Mouse (Mus musculus) erythroblast, adult 5-6 weeks (primary cell): ENCODE data around the gene Tet1. TPM values are rescaled to one million over a fixed set of nuclear protein-coding genes. Genes with fewer than 3 reads are reported as not detected.
A peak's percentile ranks its signal among the peaks of the same experiment; 100 is the strongest.
"Not testable (repeated sequence)": the region's sequence is repeated elsewhere in the genome, so short reads cannot be mapped to it uniquely, and the experiment has no call there.

Experiments
- ATAC-seq: replicated peaks from 2 replicates; pipeline ENCODE4 v1.8.0; 2016; ENCODE audit warnings: moderate number of reproducible peaks, mild to moderate bottlenecking, moderate TSS enrichment, inconsistent platforms; ENCODE audit not compliant: poor library complexity, low FRiP score, severe bottlenecking
- total RNA-seq, 2 experiments: library from RNA; stranded (forward) in 1 of 2; stranded (reverse) in 1 of 2; fragments of 150-400 nt in 1 of 2; fragments of 200-764, 138-1000 nt in 1 of 2; gene quantifications; 2 replicates each; pipeline versions ENCODE4 v1.2.3 to v1.2.4; 2015 to 2017; ENCODE audit warnings: low replicate concordance in 2 of 2

Tet1 gene
- 1.3 and 3.7 TPM in 2 replicates for total RNA-seq (2015; ENCODE audit: low replicate concordance)
- 0.84 and 1.1 TPM in 2 replicates for total RNA-seq (2017; ENCODE audit: low replicate concordance)

DNA sequence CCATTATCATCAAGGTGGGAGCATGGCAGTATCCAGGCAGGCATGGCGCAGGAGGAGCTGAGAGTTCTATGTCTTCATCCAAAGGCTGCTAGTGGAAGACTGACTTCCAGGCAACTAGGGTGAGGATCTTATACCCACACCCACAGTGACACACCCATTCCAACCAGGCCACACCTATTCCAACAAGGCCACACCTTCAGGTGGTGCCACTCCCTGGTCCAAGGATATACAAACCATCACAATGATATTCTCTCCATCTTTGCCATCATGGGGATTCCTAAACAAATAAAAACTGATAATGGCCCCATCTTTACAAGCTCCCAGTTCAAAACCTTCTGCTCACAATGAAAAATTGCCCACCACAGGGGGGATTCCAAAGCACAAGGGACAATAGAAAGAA lies at the start of gene Tet1:
Gene Tet1 (minus strand): TSS at position 101 of the 400 bp plus-strand sequence.
- ATAC-seq, result not testable (repeated sequence)

DNA sequence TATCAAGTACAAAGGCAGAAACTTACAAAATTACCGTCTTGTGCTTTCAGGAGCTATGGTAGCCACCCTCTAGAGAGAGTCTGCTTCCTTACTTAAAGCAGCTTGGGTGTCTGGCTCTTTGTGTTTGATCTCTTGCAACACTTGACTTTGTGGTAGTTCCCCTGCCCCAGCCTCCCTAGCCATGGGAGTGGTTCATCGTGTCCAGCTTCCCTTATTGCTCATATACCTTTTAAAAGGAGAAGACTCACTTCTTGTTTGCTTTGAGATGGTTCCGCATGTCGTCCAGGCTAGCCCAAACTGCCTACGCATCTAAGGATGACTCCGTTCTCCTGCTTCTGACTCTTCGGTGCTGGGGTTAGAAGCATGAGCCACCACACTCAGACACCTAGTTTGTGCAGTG lies 39.8 kb upstream of the Tet1 start:
- ATAC-seq, result no peak

GRCm38 (mm10) chr10:62946738-62947471 lies 38.1 kb upstream of the Tet1 start, which contains the start of gene Dna2:
Dna2 (plus strand) TSS chr10:62947026.
- peak; percentile 80 for ATAC-seq

DNA sequence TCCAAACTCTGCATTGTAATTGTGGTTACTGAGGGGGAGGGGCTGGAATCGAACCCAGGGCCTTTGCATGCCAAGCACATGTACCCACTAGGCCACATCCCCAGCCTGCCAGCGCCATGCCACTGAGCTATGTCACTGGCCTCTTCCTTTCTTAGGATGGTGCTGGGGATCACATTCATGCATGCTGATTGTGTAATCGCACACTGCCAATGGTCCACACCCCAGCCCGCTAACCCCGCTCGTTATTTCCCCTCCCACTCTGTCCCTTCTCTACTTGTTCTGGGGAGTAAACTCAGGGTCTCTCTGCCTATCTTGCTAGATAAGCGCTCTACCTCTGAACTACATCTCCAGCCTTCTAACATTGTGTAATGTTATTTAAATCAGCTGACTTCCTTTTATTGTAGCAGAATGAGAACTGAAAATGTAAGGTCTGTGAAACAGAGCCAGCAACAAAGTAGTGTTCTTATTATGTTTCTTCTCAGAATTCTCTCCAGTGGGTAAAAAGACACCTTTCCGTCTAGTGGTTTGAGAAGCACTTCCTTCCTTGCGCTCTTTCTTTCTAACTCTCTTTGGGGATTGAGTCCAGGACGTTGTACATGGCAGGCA lies 36.3 kb upstream of the Tet1 start:
- peak; percentile 56 for ATAC-seq

DNA sequence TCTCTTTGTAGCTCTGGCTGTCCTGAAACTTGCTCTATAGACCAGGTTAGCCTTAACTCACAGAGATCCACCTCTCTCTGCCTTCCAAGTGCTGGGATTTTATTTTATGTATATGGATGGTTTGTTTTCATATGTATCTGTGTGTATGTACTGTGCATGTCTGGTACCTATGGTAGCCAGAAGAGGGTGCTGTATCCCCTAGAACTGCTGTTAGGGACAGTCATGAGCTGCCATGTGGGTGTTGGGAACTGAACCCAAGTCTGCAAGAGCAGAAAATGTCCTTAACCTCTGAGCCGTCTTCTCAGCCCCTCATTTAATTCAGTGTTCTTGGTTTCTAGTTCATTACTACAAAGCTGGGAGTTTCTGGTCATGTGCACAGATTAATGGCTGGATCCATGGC lies 23.6 kb upstream of the Tet1 start:
- no peak for ATAC-seq

- no peak for ATAC-seq
These were observed 15.4 kb upstream of the Tet1 start for GRCm38 (mm10) chr10:62924096-62924635.

- peak; percentile 27 for ATAC-seq
These were observed 12.0 kb upstream of the Tet1 start for GRCm38 (mm10) chr10:62920766-62921156.

GRCm38 (mm10) chr10:62919925-62920765 lies 11.3 kb upstream of the Tet1 start, which contains the start of gene Slc25a16:
Slc25a16 (plus strand) TSS chr10:62920633.
- ATAC-seq, result peak; percentile 97

GRCm38 (mm10) chr10:62918985-62919384 lies 10.2 kb upstream of the Tet1 start:
- no peak for ATAC-seq

- no peak for ATAC-seq
These were observed 2.3 kb upstream of the Tet1 start for GRCm38 (mm10) chr10:62911120-62911519.

GRCm38 (mm10) chr10:62906336-62906735 lies 2.5 kb downstream of the Tet1 start:
- ATAC-seq, result no peak

GRCm38 (mm10) chr10:62902829-62903228 lies 6.0 kb downstream of the Tet1 start:
- no peak for ATAC-seq

DNA sequence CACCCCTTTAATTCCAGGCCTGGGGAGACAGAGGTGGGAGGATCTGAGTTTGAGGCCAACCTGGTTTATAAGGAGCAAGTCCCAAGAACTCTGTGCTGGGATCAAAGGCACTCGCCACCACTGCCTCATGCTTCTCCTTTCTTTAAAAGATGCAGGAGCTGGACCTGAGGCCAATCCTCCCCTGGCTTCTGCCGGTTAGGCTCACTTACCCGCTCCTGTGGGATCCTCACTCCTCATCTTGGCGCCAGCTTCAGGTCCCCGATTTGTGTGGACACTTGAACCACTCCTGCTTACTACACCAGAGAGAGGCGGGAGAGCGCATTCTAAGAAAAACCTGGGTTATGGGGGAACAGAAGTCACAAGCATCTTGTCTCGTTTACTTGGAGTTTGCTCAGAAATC lies 7.0 kb downstream of the Tet1 start:
- no peak for ATAC-seq

DNA sequence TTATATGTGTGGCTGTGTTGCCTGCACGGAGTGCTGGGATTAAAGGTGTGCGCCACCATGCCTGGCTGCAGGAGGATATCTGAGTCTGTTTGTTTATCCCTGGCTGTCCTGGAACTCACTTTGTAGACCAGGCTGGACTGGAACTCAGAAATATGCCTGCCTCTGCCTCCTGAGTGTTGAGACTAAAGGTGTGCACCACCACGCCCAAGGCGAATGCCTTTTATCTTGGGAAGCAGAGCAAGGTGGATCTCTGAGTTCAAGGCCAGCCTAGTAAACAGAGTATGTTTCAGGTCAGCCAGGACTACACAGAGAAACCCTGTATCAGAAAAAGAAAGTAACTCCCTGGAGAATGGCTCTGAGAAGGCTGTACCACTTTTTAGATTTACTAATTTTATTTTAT lies 8.7 kb downstream of the Tet1 start:
- ATAC-seq, result no peak

DNA sequence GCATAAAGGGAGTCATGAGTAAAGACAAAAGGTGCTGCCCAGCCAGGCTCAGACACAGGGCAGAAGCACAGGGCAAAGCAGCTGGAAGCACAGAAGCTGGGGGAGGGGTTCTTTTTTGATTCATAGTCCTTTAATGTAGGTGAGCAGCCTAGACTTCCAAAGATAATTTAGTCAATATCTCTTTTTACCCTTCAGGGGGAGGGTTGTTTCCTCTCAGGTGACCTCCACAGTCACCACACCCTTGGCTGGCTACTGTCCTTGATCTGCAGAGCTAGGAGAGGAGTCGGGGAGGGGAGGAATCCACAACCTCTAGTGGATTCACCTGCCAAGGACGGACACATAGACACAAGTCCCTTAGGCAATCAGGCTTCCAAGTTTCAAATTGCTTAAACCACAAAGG lies 10.7 kb downstream of the Tet1 start:
- ATAC-seq, result no peak

DNA sequence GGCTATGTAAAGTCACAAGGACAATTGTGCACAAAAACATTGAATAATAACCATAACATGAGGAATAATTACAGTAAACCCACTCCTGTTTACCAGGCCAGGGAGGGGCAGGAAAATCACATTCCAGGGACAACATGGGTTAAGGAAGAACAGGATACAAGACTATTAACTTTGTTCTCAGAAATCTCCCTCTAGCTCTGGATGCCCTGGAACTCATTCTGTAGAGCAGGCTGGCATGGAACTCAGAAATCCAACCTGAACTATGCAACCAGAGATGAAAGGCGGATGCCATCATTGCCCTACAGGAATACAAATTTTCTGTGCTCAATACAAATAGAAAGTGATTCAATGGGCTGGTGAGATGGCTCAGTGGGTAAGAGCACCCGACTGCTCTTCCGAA lies 11.4 kb downstream of the Tet1 start:
- no peak for ATAC-seq

DNA sequence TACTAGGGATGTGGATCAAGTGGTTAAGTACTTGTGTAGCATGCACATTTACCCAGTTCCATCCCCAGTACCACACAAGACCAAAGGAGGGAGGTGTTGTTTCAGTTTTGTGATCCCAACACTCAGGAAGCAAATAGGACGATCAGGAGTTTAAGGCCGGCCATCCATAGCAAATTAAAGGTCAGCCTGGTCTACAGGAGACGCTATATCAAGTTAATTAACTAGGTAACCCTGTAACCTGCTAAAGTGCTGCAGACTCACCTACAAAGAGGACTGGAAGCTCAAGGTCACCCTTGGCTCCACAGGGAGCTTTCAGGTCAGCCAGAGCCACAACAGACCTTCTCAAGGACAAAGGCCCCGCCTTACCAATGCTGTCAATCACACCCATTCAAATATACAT lies 12.0 kb downstream of the Tet1 start:
- ATAC-seq, result no peak

- ATAC-seq, result no peak
These were observed 12.8 kb downstream of the Tet1 start for GRCm38 (mm10) chr10:62896035-62896434.

DNA sequence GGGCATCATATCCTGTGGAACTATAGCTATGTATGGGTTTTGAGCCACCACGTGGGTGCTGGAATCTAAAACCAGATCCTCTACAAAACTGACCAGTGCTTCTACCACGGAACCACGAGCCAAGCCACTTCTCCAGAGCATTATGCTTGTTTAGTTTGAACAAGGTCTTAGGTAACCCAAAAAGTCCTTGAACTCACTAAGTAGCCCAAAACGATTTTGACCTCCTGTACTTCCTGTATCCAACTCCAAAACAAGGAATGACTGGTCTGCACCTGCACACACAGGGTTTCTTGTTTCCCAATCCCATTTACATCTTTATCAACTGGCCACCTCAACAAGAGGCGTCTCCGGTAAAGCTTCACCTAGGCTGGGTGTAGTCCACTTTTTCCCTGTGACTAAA lies 13.4 kb downstream of the Tet1 start:
- ATAC-seq, result no peak

DNA sequence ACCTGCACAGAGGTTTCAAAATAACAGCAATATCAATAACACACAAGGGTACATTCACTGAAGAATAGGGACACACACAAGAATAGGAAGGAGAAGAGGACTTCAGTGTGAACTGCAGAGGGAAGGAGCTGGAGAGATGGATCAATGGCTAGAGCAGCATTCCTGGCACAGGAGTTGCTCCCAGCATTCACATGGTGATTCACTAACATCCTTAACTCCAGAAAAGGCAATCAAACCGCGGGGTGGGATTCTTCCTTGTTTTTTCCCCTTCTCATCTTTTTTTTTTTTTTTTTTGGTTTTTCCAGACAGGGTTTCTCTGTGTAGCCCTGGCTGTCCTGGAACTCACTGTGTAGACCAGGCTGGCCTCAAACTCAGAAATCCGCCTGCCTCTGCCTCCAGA lies 14.3 kb downstream of the Tet1 start:
- ATAC-seq, result no peak
